Mouse (Mus musculus) embryonic fibroblast, embryonic 13.5 days (primary cell): ENCODE data around the gene Prr5.

Source experiments
- CTCF ChIP-seq: IDR thresholded peaks from 2 replicates; pipeline ENCODE4 v1.5.1; 2011; ENCODE audit warnings: mild to moderate bottlenecking, control low read depth, low read length, moderate library complexity, borderline replicate concordance; ENCODE audit not compliant: insufficient read depth
- POLR2A ChIP-seq: IDR thresholded peaks from 2 replicates; pipeline ENCODE4 v1.6.1; 2011; ENCODE audit warnings: low read depth, mild to moderate bottlenecking, control low read depth, low read length, moderate library complexity

DNA sequence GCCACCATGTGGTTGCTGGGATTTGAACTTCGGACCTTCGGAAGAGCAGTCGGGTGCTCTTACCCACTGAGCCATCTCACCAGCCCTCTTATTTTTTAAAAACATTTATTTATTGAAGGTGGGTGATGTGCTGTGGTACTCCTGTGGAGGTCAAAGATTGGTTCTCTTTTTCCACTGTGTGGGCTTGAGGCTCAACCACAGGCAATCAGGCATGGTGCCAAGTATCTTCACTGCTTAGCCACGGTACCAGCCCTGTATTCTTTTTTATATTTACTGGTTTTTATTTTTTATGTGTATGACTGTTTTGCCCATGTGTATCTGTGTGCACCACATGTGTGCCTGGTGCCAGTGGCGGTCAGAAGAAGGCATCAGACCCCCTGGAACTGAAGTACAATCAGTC, 8.1 kb upstream of the Prr5 start:
- no peak for TF ChIP-seq POLR2A
- no peak for TF ChIP-seq CTCF
